Mouse (Mus musculus): ENCODE data around the gene Phc3. TPM values are rescaled to one million over a fixed set of nuclear protein-coding genes. Genes with fewer than 3 reads are reported as not detected.
"Not testable (repeated sequence)": the region's sequence is repeated elsewhere in the genome, so short reads cannot be mapped to it uniquely, and the experiment has no call there.

The Phc3 gene
- polyA plus RNA-seq, 1 experiment from 2014 or later, result 5.0 TPM

DNA sequence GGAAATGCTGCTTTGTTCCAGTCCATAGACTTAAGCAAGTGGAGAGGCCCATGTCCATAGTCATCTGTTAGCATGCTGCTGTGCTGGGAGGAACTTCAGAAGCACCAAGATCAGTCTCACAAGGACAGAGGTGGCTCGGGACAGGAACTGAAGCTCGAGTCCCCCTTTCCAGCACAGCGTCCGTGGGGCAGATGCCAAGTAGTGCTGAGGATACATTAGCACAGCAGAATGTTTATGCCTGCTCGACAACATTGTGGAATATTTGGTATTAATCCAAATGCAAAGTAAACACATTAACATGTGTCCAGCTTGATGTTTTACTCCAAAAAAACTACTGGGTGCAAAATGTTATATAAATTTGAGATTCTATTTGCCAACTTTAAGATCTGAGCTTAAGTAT lies 72.5 kb downstream of the Phc3 start:
- H3K4me1 ChIP-seq (replicated peaks), result no peaks in the 10 kb centered on the region
- H3K36me3 ChIP-seq, result peaks cover 43% of the 10 kb centered on the region
- H3K27ac ChIP-seq, result no peak overlapping the region
- H3K9me3 ChIP-seq, result no peaks in the 10 kb centered on the region
- H3K27me3 ChIP-seq (ENCODE audit: insufficient read depth, poor library complexity, severe bottlenecking), result no peaks in the 10 kb centered on the region
- H3K4me3 ChIP-seq, result no peak overlapping the region
- DNase-seq (ENCODE audit: low spot score), result no peak
- 95% methylated on average over 5 of the region's 5 CpGs for WGBS

DNA sequence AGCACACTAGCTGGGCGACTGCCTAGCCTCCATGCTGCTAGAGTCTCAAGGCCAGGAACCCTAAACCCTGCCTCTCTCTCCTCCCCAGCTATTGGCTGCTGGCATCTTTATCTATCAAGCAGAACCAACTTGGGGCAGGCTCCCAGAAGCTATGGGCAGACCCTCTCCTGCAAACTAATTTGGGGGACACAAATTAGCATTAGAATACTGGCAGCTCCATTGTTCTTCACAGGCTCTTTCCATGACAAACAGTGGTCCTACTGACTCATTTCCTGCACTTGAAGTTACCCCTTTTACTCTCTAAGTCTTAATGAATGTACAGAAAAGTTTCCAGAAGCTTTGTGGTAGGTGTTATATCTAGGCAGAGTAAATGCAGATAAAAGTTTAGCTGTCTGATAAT lies 80.2 kb downstream of the Phc3 start:
- WGBS, result 26% methylated on average over 1 of the region's 1 CpGs
- peaks cover 3% of the 10 kb centered on the region; the same call in 1 of the 2 replicates for H3K36me3 ChIP-seq
- no peak for DNase-seq (ENCODE audit: low spot score)

GRCm38 (mm10) chr3:30887449-30887848 lies 81.8 kb downstream of the Phc3 start:
- H3K27ac ChIP-seq, result no peak overlapping the region
- peaks cover 4% of the 10 kb centered on the region; the same call in 1 of the 2 replicates for H3K4me1 ChIP-seq (replicated peaks)
- no peaks in the 10 kb centered on the region for H3K36me3 ChIP-seq
- WGBS, result 92% methylated on average over 3 of the region's 3 CpGs
- H3K9me3 ChIP-seq, result peaks cover 4% of the 10 kb centered on the region; the same call in 1 of the 2 replicates
- H3K4me3 ChIP-seq, result no peak overlapping the region
- H3K27me3 ChIP-seq (ENCODE audit: insufficient read depth, poor library complexity, severe bottlenecking), result no peaks in the 10 kb centered on the region
- DNase-seq (ENCODE audit: low spot score), result no peak

More for the DNA sequence above, 80.2 kb downstream of the Phc3 start:
- no peak overlapping the region for H3K27ac ChIP-seq
- H3K9me3 ChIP-seq, result 0 out of 2 replicates have a peak, but pooled peaks cover under 1% of the 10 kb centered on the region
- no peak overlapping the region for H3K4me3 ChIP-seq
- H3K4me1 ChIP-seq (replicated peaks), result peaks cover 4% of the 10 kb centered on the region; the same call in 1 of the 2 replicates
- H3K27me3 ChIP-seq (ENCODE audit: insufficient read depth, poor library complexity, severe bottlenecking), result no peaks in the 10 kb centered on the region

GRCm38 (mm10) chr3:30876709-30877108 lies 92.5 kb downstream of the Phc3 start:
- WGBS, result 88% methylated on average over 6 of the region's 6 CpGs
- Histone ChIP-seq H3K27me3 (ENCODE audit: insufficient read depth, poor library complexity, severe bottlenecking) (no peaks in the 10 kb centered on the region), H3K36me3 (no peaks in the 10 kb centered on the region), H3K9me3 (no peaks in the 10 kb centered on the region), H3K4me1 (replicated peaks) (no peaks in the 10 kb centered on the region), H3K27ac (no peak overlapping the region), H3K4me3 (no peak overlapping the region)
- DNase-seq (ENCODE audit: low spot score), result no peak

DNA sequence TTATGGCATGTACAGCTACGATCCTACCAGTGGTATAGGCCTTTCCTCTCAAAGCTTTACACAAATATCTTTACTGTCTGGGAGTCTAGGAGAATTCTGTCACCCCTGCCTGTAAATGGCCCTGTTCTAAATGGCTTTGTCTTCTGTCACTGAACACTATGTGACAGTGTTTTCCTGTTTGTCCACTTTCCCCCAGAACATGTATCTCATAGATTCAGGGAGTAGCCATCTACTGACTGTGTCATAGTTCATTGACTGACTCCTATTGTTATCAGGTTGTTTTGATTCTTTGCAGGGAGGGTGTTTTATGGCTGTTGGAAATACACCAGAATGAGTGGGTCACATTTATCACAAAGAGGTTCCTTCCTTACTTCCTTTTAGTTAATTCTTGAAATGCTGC lies 99.2 kb downstream of the Phc3 start:
- peaks cover 14% of the 10 kb centered on the region for H3K4me1 ChIP-seq (replicated peaks)
- no peak overlapping the region for H3K27ac ChIP-seq
- no peak for DNase-seq (ENCODE audit: low spot score)
- H3K36me3 ChIP-seq, result no peaks in the 10 kb centered on the region
- no peaks in the 10 kb centered on the region for H3K27me3 ChIP-seq (ENCODE audit: insufficient read depth, poor library complexity, severe bottlenecking)
- no peak overlapping the region for H3K4me3 ChIP-seq
- 90% methylated on average over 1 of the region's 1 CpGs for WGBS
- no peaks in the 10 kb centered on the region for H3K9me3 ChIP-seq

GRCm38 (mm10) chr3:30868625-30869024 lies 100.6 kb downstream of the Phc3 start:
- Histone ChIP-seq H3K27me3 (ENCODE audit: insufficient read depth, poor library complexity, severe bottlenecking) (no peaks in the 10 kb centered on the region), H3K9me3 (no peaks in the 10 kb centered on the region), H3K36me3 (no peaks in the 10 kb centered on the region), H3K4me1 (replicated peaks) (peaks cover 14% of the 10 kb centered on the region), H3K4me3 (no peak overlapping the region), H3K27ac (no peak overlapping the region)
- WGBS, result 83% methylated on average over 5 of the region's 5 CpGs
- no peak for DNase-seq (ENCODE audit: low spot score)

- no peaks in the 10 kb centered on the region for H3K36me3 ChIP-seq
- H3K9me3 ChIP-seq, result no peaks in the 10 kb centered on the region
- 81% methylated on average over 5 of the region's 5 CpGs for WGBS
- H3K27ac ChIP-seq, result no peak overlapping the region
- H3K27me3 ChIP-seq (ENCODE audit: insufficient read depth, poor library complexity, severe bottlenecking), result no peaks in the 10 kb centered on the region
- peaks cover 14% of the 10 kb centered on the region for H3K4me1 ChIP-seq (replicated peaks)
- H3K4me3 ChIP-seq, result no peak overlapping the region
- no peak for DNase-seq (ENCODE audit: low spot score)
These were observed 101.0 kb downstream of the Phc3 start for GRCm38 (mm10) chr3:30868176-30868575.

- Histone ChIP-seq H3K27ac (no peak overlapping the region), H3K9me3 (no peaks in the 10 kb centered on the region), H3K4me1 (replicated peaks) (peaks cover 14% of the 10 kb centered on the region), H3K36me3 (no peaks in the 10 kb centered on the region), H3K4me3 (no peak overlapping the region), H3K27me3 (ENCODE audit: insufficient read depth, poor library complexity, severe bottlenecking) (no peaks in the 10 kb centered on the region)
- no peak for DNase-seq (ENCODE audit: low spot score)
- 83% methylated on average over 1 of the region's 1 CpGs for WGBS
These were observed 104.6 kb downstream of the Phc3 start for GRCm38 (mm10) chr3:30864640-30865039.

GRCm38 (mm10) chr3:30863712-30864435 lies 105.3 kb downstream of the Phc3 start:
- Histone ChIP-seq H3K27me3 (ENCODE audit: insufficient read depth, poor library complexity, severe bottlenecking) (no peaks in the 10 kb centered on the region), H3K4me1 (replicated peaks) (peaks cover 14% of the 10 kb centered on the region), H3K27ac (no peak overlapping the region), H3K4me3 (no peak overlapping the region), H3K36me3 (no peaks in the 10 kb centered on the region), H3K9me3 (no peaks in the 10 kb centered on the region)
- 82% methylated on average over 5 of the region's 5 CpGs for WGBS
- DNase-seq (ENCODE audit: low spot score), result no peak

- no peaks in the 10 kb centered on the region for H3K9me3 ChIP-seq
- peaks cover 21% of the 10 kb centered on the region for H3K27me3 ChIP-seq (ENCODE audit: insufficient read depth, poor library complexity, severe bottlenecking)
- no peak for DNase-seq (ENCODE audit: low spot score)
- H3K36me3 ChIP-seq, result no peaks in the 10 kb centered on the region
- 82% methylated on average over 4 of the region's 4 CpGs for WGBS
- no peak overlapping the region for H3K27ac ChIP-seq
- no peak overlapping the region for H3K4me3 ChIP-seq
- H3K4me1 ChIP-seq (replicated peaks), result peaks cover 7% of the 10 kb centered on the region
These were observed 108.5 kb downstream of the Phc3 start for GRCm38 (mm10) chr3:30860705-30861104.

GRCm38 (mm10) chr3:30859599-30859998 lies 109.6 kb downstream of the Phc3 start:
- H3K27ac ChIP-seq; H3K36me3 ChIP-seq; H3K9me3 ChIP-seq; DNase-seq (ENCODE audit: low spot score); H3K4me3 ChIP-seq: not testable (repeated sequence)
- H3K27me3 ChIP-seq (ENCODE audit: insufficient read depth, poor library complexity, severe bottlenecking), result peaks cover 32% of the 10 kb centered on the region
- peaks cover 11% of the 10 kb centered on the region for H3K4me1 ChIP-seq (replicated peaks)
- 94% methylated on average over 8 of the region's 8 CpGs for WGBS

DNA sequence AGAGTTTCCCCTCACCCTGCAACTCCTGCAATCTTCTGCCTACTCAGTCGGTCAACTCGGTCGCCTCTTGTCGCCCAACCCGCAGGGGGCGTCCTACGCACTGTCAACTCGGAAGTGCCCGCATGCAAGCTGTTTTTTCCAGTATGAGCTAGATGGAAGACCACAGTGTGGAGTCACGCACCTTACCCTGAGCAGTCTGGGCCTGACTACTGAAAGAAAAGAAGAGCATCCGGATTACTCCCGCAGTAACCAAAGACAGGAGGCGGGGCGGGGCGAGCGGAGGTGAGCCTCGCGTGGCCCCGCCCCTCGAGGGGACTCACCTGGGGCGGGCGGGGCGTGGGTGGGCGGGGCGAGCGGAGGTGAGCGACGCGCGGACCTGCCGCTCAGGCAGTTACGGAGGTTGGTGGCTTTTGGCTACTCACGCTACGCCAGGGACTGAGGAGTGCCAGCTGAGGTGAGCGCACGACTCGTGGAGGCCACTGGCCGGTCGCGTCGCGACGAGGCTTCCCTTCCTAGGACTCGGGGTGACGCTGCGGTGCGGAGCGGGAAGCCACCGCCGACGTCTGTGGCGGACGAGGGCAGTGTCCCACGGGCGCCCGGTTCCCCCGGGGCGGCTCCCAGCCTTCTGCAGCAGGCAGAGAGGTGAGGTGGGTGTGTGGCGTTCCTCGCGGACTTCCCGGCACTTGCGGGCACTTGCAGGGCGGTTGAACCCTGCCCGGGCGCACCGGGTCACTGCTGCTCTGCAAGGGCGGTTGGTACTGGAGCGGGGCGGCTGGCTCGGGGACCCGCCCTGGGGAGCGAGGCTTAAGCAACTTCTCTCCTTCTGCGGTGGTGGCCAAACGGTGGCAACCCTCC lies 113.4 kb downstream of the Phc3 start, which contains the start of gene Gpr160:
TSS of gene Gpr160 (plus strand) at position 347 of the 855 bp plus-strand sequence.
- Histone ChIP-seq H3K27me3 (ENCODE audit: insufficient read depth, poor library complexity, severe bottlenecking) (peaks cover 50% of the 10 kb centered on the region), H3K36me3 (no peaks in the 10 kb centered on the region), H3K27ac (peak within 1 kb of the TSS; percentile 24; the same call in 1 of the 2 replicates), H3K4me1 (replicated peaks) (peaks cover 11% of the 10 kb centered on the region), H3K9me3 (no peaks in the 10 kb centered on the region), H3K4me3 (peak within 1 kb of the TSS; percentile 64)
- DNase-seq (ENCODE audit: low spot score), result peak; percentile 51
- WGBS, result under 1% methylated on average over 75 of the region's 75 CpGs

DNA sequence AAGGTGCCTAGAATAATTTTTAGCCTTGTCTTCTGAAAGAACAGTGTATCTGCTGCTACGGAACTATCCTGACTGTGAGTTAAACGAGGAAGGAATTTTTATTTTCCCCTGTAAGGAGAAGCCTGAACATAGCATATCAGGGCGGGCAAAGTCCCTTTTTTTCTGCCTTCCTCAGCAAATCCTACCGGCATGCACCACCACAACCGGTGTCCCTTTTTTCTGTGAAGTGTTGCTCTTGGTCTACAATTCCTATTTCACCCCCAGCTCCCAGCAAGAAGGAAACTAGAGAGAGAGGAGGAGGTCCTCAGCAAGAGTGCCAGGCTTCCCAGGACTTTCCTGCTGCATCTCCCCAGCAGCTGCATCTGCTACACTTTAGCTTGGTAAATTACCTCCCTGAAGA lies 115.6 kb downstream of the Phc3 start:
- Histone ChIP-seq H3K36me3 (no peaks in the 10 kb centered on the region), H3K4me3 (no peak overlapping the region), H3K4me1 (replicated peaks) (peaks cover 11% of the 10 kb centered on the region), H3K27ac (no peak overlapping the region), H3K9me3 (no peaks in the 10 kb centered on the region), H3K27me3 (ENCODE audit: insufficient read depth, poor library complexity, severe bottlenecking) (peaks cover 50% of the 10 kb centered on the region)
- WGBS, result 92% methylated on average over 5 of the region's 5 CpGs
- no peak for DNase-seq (ENCODE audit: low spot score)

Data from hindbrain, embryonic 10.5 days (tissue).